Mouse (Mus musculus) hindbrain, embryonic 14.5 days (tissue): Measurements from ENCODE around the gene Pnpla6. TPM values are rescaled to one million over a fixed set of nuclear protein-coding genes. Genes with fewer than 3 reads are reported as not detected.
A peak's percentile ranks its signal among the peaks of the same experiment; 100 is the strongest.

Experiments used
- ATAC-seq: fragments of 200-750 bp; cut with Nextera tagmentation; 2 replicates; pipeline ENCODE4 v1.8.0; 2017; ENCODE audit warnings: moderate number of reproducible peaks, mild to moderate bottlenecking, moderate TSS enrichment, moderate library complexity; ENCODE audit not compliant: low FRiP score
- DNase-seq: peaks from one replicate; pipeline ENCODE4 v3.0.0-alpha.2; 2015; ENCODE audit warnings: low spot score
- H3K27ac ChIP-seq: fragments of 300-500 bp; sonication (generic); 2 replicates; pipeline ENCODE4 v1.5.1; 2014; ENCODE audit warnings: mild to moderate bottlenecking, moderate library complexity
- H3K27me3 ChIP-seq: fragments of 300-500 bp; sonication (generic); 2 replicates; pipeline ENCODE4 v1.6.1; 2014; ENCODE audit warnings: mild to moderate bottlenecking, low read length, mixed read lengths; ENCODE audit not compliant: control insufficient read depth, insufficient read depth
- H3K36me3 ChIP-seq: fragments of 300-500 bp; sonication (generic); replicated peaks from 2 replicates; pipeline ENCODE4 v1.6.1; 2014; ENCODE audit not compliant: control insufficient read depth, insufficient read depth
- H3K4me1 ChIP-seq: fragments of 300-500 bp; sonication (generic); replicated peaks from 2 replicates; pipeline ENCODE4 v1.6.1; 2014; ENCODE audit warnings: antibody characterized with exemption, low read length, mixed read lengths; ENCODE audit not compliant: control insufficient read depth, insufficient read depth
- H3K4me2 ChIP-seq: fragments of 300-500 bp; sonication (generic); replicated peaks from 2 replicates; pipeline ENCODE4 v1.6.1; 2014; ENCODE audit warnings: mild to moderate bottlenecking, moderate library complexity
- H3K4me3 ChIP-seq: fragments of 300-500 bp; sonication (generic); replicated peaks from 2 replicates; pipeline ENCODE4 v1.5.1; 2014; ENCODE audit warnings: mild to moderate bottlenecking, low read length
- H3K9ac ChIP-seq: fragments of 300-500 bp; sonication (generic); 2 replicates; pipeline ENCODE4 v1.6.1; 2014
- H3K9me3 ChIP-seq: fragments of 300-500 bp; sonication (generic); 2 replicates; pipeline ENCODE4 v1.6.1; 2016; ENCODE audit warnings: low read length; ENCODE audit not compliant: control insufficient read depth
- WGBS: fragments of 180-500 bp; shearing (Covaris S2); extraction: QIAGEN DNeasy Blood & Tissue Kit; methylation state at CpG from one replicate; pipeline ENCODE4 v1.1.7; 2014; 5-methylcytosine and 5-hydroxymethylcytosine counted together
- polyA plus RNA-seq: library from polyadenylated mRNA; unstranded; fragments of >200 nt; fragmentation: Nextera tagmentation; extraction: Ambion mirVana; gene quantifications from 2 replicates; pipeline ENCODE4 v1.2.1, GENCODE M21; 2014

Pnpla6 gene
- polyA plus RNA-seq, 1 experiment from 2014 or later, result 36.5 TPM

DNA sequence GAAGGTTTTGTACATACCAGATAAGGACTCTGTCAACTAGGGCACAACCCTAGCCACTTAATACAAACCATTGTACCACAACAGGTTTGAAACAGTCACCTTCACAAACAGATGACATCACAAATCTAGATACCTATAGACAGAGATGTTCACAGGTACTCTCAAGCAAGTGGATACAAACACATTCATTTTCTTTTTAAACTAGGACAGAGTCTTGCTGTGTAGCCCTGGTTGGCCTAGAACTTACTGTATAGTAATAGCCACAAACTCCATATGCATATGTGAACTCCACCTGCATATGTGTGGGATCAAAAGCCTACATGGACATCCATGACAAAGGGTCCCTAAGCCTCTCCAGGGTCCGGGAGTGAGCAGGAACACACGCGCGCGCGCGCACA lies 71.8 kb downstream of the Pnpla6 start, which contains the start of gene Camsap3:
Gene Camsap3 (plus strand): TSS at position 301 of the 398 bp plus-strand sequence.
- ATAC-seq (no peak; the same call in 1 of the 2 replicates), DNase-seq (peak; percentile 35)
- Histone ChIP-seq H3K27me3 (no peaks in the 10 kb centered on the region), H3K9ac (peak within 1 kb of the TSS; percentile 91), H3K4me3 (peak within 1 kb of the TSS; percentile 86), H3K27ac (peak within 1 kb of the TSS; percentile 91), H3K4me1 (no peaks in the 10 kb centered on the region), H3K36me3 (no peaks in the 10 kb centered on the region), H3K9me3 (no peaks in the 10 kb centered on the region), H3K4me2 (peak within 1 kb of the TSS; percentile 69)
- 1% methylated on average over 7 of the region's 7 CpGs for WGBS

DNA sequence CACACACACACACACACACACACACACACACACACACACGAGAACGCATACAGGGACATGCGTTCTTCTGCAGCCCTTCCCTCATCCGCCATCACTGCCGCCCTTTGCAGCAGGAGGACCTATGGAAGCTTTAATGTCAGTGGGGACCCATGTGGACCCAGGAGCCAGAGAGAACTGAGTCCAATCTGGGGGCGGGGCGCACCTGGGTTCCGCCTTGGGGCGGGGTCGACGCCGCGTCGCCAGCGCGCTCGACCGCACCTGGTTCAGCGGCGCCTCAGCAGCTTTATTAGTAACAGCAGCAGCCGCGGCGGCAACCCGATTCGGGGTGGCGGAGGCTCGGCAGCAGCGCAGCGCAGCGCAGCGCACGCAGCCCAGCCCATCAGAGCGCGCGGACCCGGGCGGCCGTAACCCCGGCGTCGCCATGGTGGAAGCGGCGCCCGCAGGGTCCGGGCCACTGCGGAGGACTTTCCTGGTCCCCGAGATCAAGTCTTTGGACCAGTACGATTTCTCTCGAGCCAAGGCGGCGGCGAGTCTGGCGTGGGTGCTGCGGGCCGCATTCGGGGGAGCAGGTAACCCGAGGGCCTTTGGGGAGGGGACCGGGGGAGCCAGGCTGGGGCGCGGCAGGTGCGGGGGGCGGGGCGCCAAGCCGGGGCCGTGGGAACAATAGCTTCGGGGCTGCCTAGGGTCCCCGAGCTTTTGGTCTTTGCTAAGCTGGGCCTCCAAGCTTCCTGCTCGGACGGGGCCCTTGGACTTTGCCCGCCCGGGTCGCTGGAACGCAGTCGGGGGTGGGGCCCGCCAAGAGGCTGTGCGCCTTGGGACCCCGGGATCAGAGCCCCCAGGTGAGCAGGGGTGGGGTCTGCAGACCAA lies 72.4 kb downstream of the Pnpla6 start:
- peak overlapping the region; percentile 69 for H3K4me2 ChIP-seq
- no peaks in the 10 kb centered on the region for H3K4me1 ChIP-seq
- under 1% methylated on average over 74 of the region's 77 CpGs for WGBS
- no peaks in the 10 kb centered on the region for H3K36me3 ChIP-seq
- ATAC-seq (peak; percentile 81), DNase-seq (peak; percentile 71)
- no peaks in the 10 kb centered on the region for H3K9me3 ChIP-seq
- no peaks in the 10 kb centered on the region for H3K27me3 ChIP-seq
- H3K27ac ChIP-seq, result peak overlapping the region; percentile 91
- peak overlapping the region; percentile 91 for H3K9ac ChIP-seq
- H3K4me3 ChIP-seq, result peak overlapping the region; percentile 86

DNA sequence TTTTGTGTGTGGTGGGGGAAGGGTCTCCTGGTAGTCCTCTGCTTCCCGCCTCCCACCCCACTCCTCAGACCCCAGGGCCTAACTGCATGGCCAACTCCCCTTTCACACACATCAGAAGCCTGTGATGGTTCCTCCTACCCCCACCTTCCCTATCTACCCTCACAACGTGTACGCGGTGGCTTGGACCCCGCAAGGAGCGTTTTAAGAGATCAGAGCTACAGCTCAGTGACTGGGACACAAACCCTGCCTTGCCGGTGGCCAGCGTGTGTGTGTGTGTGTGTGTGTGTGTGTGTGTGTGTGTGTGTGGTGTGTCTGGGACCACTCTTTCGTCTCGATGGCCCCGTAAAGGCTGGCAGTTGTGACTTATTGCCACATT lies 73.1 kb downstream of the Pnpla6 start:
- peak; percentile 65 for ATAC-seq
- Histone ChIP-seq H3K4me2 (peak overlapping the region; percentile 69), H3K27me3 (no peaks in the 10 kb centered on the region), H3K4me3 (peak overlapping the region; percentile 86), H3K4me1 (no peaks in the 10 kb centered on the region), H3K9me3 (no peaks in the 10 kb centered on the region), H3K9ac (peak overlapping the region; percentile 91), H3K27ac (peak overlapping the region; percentile 91), H3K36me3 (no peaks in the 10 kb centered on the region)
- WGBS, result 5% methylated on average over 10 of the region's 11 CpGs
- DNase-seq, result peak; percentile 38

DNA sequence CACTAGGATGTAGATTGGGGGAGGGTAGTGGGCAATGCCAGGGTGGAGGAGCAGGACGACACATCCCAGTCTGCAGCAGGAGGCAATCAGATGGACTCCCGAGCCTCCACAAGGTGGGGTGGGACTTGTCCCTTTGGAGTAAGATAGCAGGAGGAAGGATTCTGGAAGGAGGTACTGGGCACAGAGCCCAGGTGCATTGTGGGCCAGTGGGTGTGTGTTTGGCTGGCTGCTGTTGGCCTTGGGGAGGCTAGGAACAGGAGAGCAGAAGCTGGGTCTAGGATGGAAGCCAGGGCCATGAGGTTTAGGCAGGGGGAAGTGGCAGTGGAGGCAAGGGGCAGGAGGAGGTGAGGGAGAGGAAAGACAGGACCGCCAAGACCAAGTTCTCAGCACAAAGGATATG lies 78.3 kb downstream of the Pnpla6 start:
- no peaks in the 10 kb centered on the region for H3K27me3 ChIP-seq
- no peaks in the 10 kb centered on the region for H3K9me3 ChIP-seq
- H3K27ac ChIP-seq, result no peak overlapping the region
- DNase-seq (no peak), ATAC-seq (no peak)
- peaks cover 8% of the 10 kb centered on the region for H3K36me3 ChIP-seq
- WGBS, result 73% methylated on average over 3 of the region's 3 CpGs
- H3K9ac ChIP-seq, result no peak overlapping the region
- H3K4me2 ChIP-seq, result no peak overlapping the region
- H3K4me3 ChIP-seq, result no peak overlapping the region
- no peaks in the 10 kb centered on the region for H3K4me1 ChIP-seq

Other genes with a start within 250 kb of the Pnpla6 start
- 49.7 and 54.2 TPM in 2 replicates for gene Insr, start 235.8 kb upstream of the Pnpla6 start, polyA plus RNA-seq
- gene A430078G23Rik, start 162.0 kb upstream of the Pnpla6 start, polyA plus RNA-seq, result not detected in 2 replicates
- gene Arhgef18, start 122.4 kb upstream of the Pnpla6 start, polyA plus RNA-seq, result 12.6 TPM in 2 replicates
- gene Pex11g, start 47.7 kb upstream of the Pnpla6 start, polyA plus RNA-seq, result 2.3 and 3.2 TPM in 2 replicates
- 0.35 and 0.39 TPM in 2 replicates for gene Tex45, start 44.5 kb upstream of the Pnpla6 start, polyA plus RNA-seq
- 34.5 and 41.2 TPM in 2 replicates for gene Zfp358, start 22.2 kb upstream of the Pnpla6 start, polyA plus RNA-seq
- 70.0 and 86.0 TPM in 2 replicates for gene Mcoln1, start 14.9 kb upstream of the Pnpla6 start, polyA plus RNA-seq
- 0.72 TPM in 1 of 2 replicates, not detected in the other for gene C330021F23Rik, start 52.6 kb downstream of the Pnpla6 start, polyA plus RNA-seq
- gene Camsap3, start 71.9 kb downstream of the Pnpla6 start, polyA plus RNA-seq, result 48.2 and 49.7 TPM in 2 replicates
- 42.9 and 49.1 TPM in 2 replicates for gene Xab2, start 105.9 kb downstream of the Pnpla6 start, polyA plus RNA-seq
- gene Pet100, start 106.2 kb downstream of the Pnpla6 start, polyA plus RNA-seq, result 75.4 and 92.8 TPM in 2 replicates
- 1.0 and 6.3 TPM in 2 replicates for gene Pcp2, start 110.2 kb downstream of the Pnpla6 start, polyA plus RNA-seq
- gene Stxbp2, start 115.6 kb downstream of the Pnpla6 start, polyA plus RNA-seq, result 23.3 and 32.3 TPM in 2 replicates
- gene Retn, start 140.4 kb downstream of the Pnpla6 start, polyA plus RNA-seq, result 0.25 and 0.39 TPM in 2 replicates
- gene Mcemp1, start 150.4 kb downstream of the Pnpla6 start, polyA plus RNA-seq, result 0.13 TPM in 2 replicates
- 14.9 and 23.1 TPM in 2 replicates for gene Fcor, start 157.0 kb downstream of the Pnpla6 start, polyA plus RNA-seq
- 47.7 and 51.2 TPM in 2 replicates for gene Trappc5, start 160.9 kb downstream of the Pnpla6 start, polyA plus RNA-seq
- 0.33 and 0.37 TPM in 2 replicates for gene Fcer2a, start 178.8 kb downstream of the Pnpla6 start, polyA plus RNA-seq
- not detected in 2 replicates for gene Clec4g, start 205.3 kb downstream of the Pnpla6 start, polyA plus RNA-seq
- 0.17 TPM in 1 of 2 replicates, not detected in the other for gene Cd209a, start 233.6 kb downstream of the Pnpla6 start, polyA plus RNA-seq